Mouse (Mus musculus): ENCODE results near the gene Srsf5. TPM values are rescaled to one million over a fixed set of nuclear protein-coding genes. Genes with fewer than 3 reads are reported as not detected.
A peak's percentile ranks its signal among the peaks of the same experiment; 100 is the strongest.

The Srsf5 gene
- polyA plus RNA-seq, 1 experiment from 2014 or later, result 339 TPM

DNA sequence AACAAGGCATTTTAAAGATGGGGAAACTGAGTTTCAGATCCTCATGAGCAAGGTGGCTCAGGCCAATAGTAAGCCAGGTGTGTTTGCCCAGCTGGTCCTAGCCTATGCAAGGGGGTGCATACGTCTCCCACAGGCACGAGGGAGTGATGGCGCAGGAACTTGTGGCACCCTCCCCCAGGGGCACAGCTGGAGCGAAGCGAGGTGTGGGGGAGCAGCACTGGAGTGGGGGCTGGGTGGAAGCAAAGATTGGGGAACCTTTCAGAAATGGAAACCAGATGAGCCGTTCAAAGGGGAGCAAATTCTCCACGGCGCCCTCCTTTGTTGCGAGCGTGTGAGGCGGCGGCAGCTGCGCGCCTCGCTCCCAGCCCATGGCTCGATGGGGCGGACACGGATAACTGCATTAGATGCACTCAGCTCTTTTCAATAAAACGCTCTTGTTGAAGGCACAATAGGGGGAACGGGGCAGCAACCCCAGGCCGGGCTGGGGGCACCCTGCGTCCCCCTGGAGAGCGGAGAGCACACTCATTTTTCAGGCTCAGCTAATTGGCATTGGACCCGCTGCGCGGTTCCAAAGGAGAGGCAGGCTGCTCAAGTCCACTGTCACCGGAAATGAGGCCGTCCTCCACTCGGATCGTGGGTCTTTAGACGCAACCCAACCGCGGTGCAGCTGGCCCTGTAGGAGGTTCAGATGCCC is 53.4 kb downstream of the Srsf5 start:
- Histone ChIP-seq H3K9me3 (peaks cover 4% of the 10 kb centered on the region), H3K9ac (no peak overlapping the region), H3K4me1 (peaks cover 6% of the 10 kb centered on the region; the same call in 1 of the 2 replicates), H3K27me3 (replicated peaks) (peaks cover 43% of the 10 kb centered on the region), H3K4me3 (peak overlapping the region; percentile 29), H3K27ac (replicated peaks) (no peak overlapping the region), H3K36me3 (no peaks in the 10 kb centered on the region), H3K4me2 (peak overlapping the region; percentile 62)
- 6% methylated on average over 33 of the region's 33 CpGs for WGBS
- no peak for ATAC-seq (ENCODE audit: extremely low read depth, insufficient number of reproducible peaks, low FRiP score, low TSS enrichment)

Other genes starting within 250 kb of the Srsf5 start
- gene Ccdc177, start 184.8 kb upstream of the Srsf5 start, polyA plus RNA-seq (2015; fragmentation: Nextera tagmentation; extraction: Ambion mirVana), result 0.03 TPM in 1 of 2 replicates, not detected in the other
- gene Susd6, start 155.0 kb upstream of the Srsf5 start, polyA plus RNA-seq (2015; fragmentation: Nextera tagmentation; extraction: Ambion mirVana), result 13.6 and 14.3 TPM in 2 replicates
- gene Slc10a1, start 23.2 kb downstream of the Srsf5 start, polyA plus RNA-seq (2015; fragmentation: Nextera tagmentation; extraction: Ambion mirVana), result 0.47 and 0.61 TPM in 2 replicates
- gene Smoc1, start 81.3 kb downstream of the Srsf5 start, polyA plus RNA-seq (2015; fragmentation: Nextera tagmentation; extraction: Ambion mirVana), result 7.3 and 7.5 TPM in 2 replicates